Mouse (Mus musculus): ENCODE measurements around the gene Grik3.

DNA sequence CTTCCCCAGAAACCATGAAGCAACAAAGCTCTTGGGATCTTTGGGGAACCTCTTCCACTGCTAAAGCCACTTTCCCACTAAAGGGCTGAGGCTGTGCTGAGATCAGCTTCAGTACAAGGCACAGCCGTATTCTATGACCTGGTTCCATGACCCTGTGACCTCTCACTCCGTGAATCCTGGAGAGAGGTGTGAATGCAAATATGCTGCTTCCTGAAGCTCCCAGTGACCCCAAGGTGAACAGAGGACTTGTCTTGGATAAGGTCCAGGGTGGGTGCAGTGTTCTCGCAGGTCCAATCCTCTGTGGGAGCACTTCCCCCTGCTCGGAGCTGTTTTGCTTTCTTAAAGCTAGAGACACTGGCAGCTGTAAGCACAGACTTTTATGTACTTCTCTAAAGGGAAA, 102.2 kb downstream of the Grik3 start:
- TF ChIP-seq CTCF (IDR thresholded peaks at IDR 0.05; ENCODE audit: borderline replicate concordance, insufficient read depth, low read length) (no peak), POLR2A (IDR thresholded peaks at IDR 0.05; ENCODE audit: low read depth, low read length) (no peak)

Measured in embryonic fibroblast, embryonic 13.5 days (primary cell).